ENCODE assay signal across 13 mouse cellular contexts in the genomic region with DNA sequence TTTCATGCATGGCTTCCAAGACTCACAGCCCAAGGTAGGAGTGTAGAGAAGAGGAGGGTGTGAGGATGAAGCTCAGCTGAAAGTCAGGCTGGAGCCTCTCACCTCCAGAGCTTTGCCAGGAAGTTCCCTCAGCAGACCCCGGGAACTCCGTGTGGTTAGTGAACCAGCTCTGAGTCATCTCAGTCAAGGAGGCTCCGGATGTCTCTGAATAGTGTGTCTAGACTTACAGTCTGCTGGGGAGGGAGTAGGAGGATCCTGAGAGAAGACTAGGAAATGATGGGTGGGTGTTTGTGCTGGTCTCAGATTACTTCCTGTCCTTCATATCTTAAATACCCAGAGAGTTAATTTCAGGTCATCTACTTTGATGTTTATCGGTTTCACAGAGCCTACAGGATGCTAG.
DNase-seq lines count a peak whose midpoint lies in the region; ATAC-seq and TF ChIP-seq lines count a peak whose summit lies in the region.
"Had no signal": no experiment of that assay in that cellular context is flagged by ENCODE, and none has a peak within 500 bp of the region (broad histone marks: within the 10 kb centered on the region; RNA-seq: fewer than 3 reads in every experiment).

No protein-coding gene starts in this region.

- ATAC-seq in lung, embryonic 14.5 days (ENCODE audit: insufficient read depth): peak; percentile 66
- ATAC-seq in megakaryocyte, adult 5-6 weeks (ENCODE audit: poor library complexity, severe bottlenecking): no peak
- ATAC-seq: CD4-positive, CD25-positive, alpha-beta regulatory T cell, adult 4 months; hindbrain, embryonic 16.5 days had no signal

- TF ChIP-seq CTCF in lung, embryonic 14.5 days (IDR thresholded peaks at IDR 0.05; ENCODE audit: low read depth): no peak
- TF ChIP-seq CTCF in lung, adult 2 months (IDR thresholded peaks at IDR 0.05; ENCODE audit: insufficient read depth, low read length): no peak

- H3K27ac ChIP-seq in lung, embryonic 14.5 days (ENCODE audit: low read depth): no peak overlapping the region
- H3K27ac ChIP-seq: forebrain, embryonic 12.5 days; liver, embryonic 14.5 days had no signal

- no peaks in the 10 kb centered on the region for H3K4me1 ChIP-seq in lung, embryonic 14.5 days (ENCODE audit: insufficient read depth)
- peaks cover 5% of the 10 kb centered on the region; the same call in 1 of the 2 replicates for H3K4me1 ChIP-seq in lung, adult 2 months (ENCODE audit: control insufficient read depth, insufficient read depth, low read length)

- DNase-seq in embryo, embryonic 10 days (ENCODE audit: low spot score): peak; percentile 24
- DNase-seq in embryo, embryonic 9.5 days (ENCODE audit: extremely low spot score): no peak
- peak; percentile 36 for DNase-seq in lung, embryonic 14.5 days
- DNase-seq in lung, adult 2 months: no peak
- peak; percentile 8 for DNase-seq in kidney, postnatal 10 days
- DNase-seq in lung, postnatal 4 days: peak; percentile 17 to 40
- no peak for DNase-seq in thymus, postnatal 36 days
- DNase-seq: gastrocnemius, postnatal 25 days had no signal

- 37% methylated on average over 4 of the region's 4 CpGs for WGBS in lung, embryonic 14.5 days
- WGBS in lung, adult 2 months: 15% methylated on average over 4 of the region's 4 CpGs

- H3K4me2 ChIP-seq in lung, embryonic 14.5 days: no peak overlapping the region
- H3K4me2 ChIP-seq: forebrain, embryonic 12.5 days had no signal

- H3K9ac ChIP-seq in lung, embryonic 14.5 days: no peak overlapping the region
- H3K9ac ChIP-seq: forebrain, embryonic 12.5 days; liver, embryonic 14.5 days had no signal

- no peaks in the 10 kb centered on the region for H3K36me3 ChIP-seq in lung, embryonic 14.5 days (ENCODE audit: insufficient read depth)
- H3K36me3 ChIP-seq: forebrain, embryonic 12.5 days had no signal

- no peak for TF ChIP-seq POLR2A in lung, adult 2 months (IDR thresholded peaks at IDR 0.05; ENCODE audit: borderline replicate concordance, extremely low read depth, low read depth, low read length)

- H3K9me3 ChIP-seq in lung, embryonic 14.5 days (ENCODE audit: low read depth, low read length): no peaks in the 10 kb centered on the region
- H3K9me3 ChIP-seq: forebrain, embryonic 12.5 days had no signal

- no peak overlapping the region for H3K4me3 ChIP-seq in lung, embryonic 14.5 days (ENCODE audit: low read depth, low read length)
- H3K4me3 ChIP-seq in lung, adult 2 months (replicated peaks; ENCODE audit: extremely low read depth, low read depth, low read length): no peak overlapping the region
- H3K4me3 ChIP-seq: forebrain, embryonic 12.5 days had no signal

- H3K27me3 ChIP-seq in lung, embryonic 14.5 days (ENCODE audit: insufficient read depth, low read length): no peaks in the 10 kb centered on the region
- H3K27me3 ChIP-seq: forebrain, embryonic 12.5 days had no signal

Comparison
In these comparisons a context has a peak if more than half of its experiments do, and no peak if none do; other contexts are left out.
1. DNase-seq: peak in embryo, embryonic 10 days (single experiment), lung, embryonic 14.5 days (single experiment), kidney, postnatal 10 days (single experiment) and lung, postnatal 4 days (2 of 2); none in embryo, embryonic 9.5 days (single experiment), lung, adult 2 months (single experiment) and thymus, postnatal 36 days (0 of 2).